Mouse (Mus musculus) fat pad, adult 2 months (tissue): Measurements from ENCODE around the gene Qk.

Experiments used
- DNase-seq: peaks from one replicate; pipeline ENCODE4 v3.0.0-alpha.2; 2011; ENCODE audit warnings: low read depth, low spot score; ENCODE audit errors: extremely low read depth

Gene Qk

DNA sequence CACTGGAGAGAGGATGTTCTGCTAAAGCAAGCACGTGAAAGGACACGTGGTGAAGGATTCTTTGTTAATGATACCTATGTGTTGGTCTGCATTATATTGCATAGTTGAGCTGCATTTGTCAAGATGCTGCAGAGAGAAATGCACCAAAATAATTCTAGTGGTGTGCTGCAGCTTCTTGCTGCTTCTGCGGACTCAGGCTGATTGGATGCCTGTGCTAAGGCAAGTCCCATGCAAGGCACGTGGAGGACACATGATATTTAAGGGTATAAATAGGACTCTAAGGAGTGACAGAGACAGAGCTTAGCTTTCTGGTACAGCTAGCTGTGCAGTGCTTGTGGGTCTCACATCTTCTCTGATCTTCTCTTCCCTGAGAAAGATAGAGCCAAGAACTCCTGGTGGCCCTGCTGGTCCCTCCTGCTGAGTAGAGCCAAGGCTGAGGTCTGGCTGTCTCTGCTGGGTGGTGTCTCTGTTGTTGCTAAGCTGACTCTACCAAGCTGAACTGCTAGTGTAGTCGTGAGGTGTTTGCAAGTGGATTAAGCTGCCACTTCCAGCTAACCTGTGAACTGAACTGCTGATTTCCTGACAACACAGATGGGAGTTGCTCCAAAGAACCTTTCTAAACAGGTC, 8.0 kb upstream of the Qk start:
- DNase-seq: no peak

DNA sequence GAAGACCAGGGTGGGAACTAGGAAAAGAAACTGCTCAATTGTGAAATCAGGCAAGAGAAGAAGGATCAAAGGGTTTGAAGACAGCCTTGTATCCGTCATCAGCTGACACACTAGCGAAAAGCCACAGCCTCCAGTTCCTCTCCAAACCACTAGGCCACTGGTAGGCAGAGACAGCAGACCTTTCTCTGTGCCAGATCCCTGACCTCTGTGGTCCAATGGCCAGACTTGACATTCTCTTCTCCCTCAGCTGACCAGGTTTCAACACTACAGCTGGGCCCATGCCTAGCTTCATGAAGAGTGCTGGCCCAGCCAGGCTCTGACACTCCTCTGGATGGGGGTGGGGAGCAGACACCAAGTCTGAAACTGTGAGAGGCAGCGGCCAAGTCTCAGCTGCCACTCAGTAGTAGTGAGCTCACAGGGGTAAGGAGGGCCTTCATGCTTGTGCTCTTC, 7.0 kb upstream of the Qk start:
- no peak for DNase-seq

DNA sequence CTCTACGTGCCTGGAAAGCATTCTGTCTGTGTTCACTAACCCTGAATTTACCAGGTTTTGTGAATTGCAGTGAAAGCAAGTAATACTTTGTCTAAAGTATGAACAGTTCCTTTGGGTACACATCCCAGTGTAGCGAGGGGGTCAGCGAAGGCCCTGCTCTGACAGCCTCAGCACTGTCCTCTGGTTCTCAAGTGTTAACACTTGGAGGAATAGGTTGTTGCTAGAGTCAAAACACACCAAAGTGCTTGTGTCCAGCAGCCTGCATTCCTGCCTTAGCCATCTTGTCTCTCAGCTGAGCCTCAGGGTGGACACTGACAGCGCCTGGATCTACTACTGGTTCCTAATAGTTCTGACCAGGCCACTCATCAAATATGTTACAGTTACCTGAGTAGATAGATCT, 6.3 kb upstream of the Qk start:
- DNase-seq: no peak

DNA sequence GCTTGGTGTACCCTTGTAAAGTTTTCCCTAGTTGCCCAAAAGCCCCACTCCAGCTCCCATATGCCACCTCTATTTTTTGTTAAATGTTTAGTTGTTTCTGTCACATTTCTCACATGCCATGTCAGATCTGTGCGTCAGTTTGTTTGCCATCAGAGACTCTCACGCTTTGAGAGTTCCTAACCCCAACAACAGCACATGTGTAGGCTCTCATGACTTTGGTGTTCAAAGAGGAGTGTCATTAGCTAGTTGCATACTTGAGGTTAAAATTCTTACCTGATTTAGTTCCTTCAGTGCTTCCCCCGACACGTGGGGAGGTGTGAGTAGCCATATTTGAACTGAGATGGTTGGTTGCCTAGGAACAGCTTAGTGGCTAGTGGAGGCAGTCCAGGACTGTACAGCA, 2.1 kb upstream of the Qk start:
- no peak for DNase-seq

DNA sequence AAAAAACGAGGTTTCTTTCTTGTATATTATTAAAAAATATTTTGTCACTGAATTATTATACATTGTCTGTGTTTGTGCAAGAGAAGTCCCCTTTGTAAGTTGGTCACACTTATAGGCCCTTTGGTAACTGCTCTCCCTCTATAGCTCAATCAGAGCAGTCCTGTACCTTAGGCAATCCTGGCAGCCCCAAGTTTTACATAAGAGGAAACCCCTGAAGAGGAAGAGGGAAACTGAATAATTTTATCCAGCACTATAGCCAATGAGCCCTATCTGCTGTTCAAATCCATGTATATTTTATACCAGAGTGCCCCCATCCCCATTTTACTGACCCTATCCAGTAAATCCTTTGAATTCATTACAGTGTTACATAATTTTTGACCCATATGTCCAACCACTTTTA, 1.4 kb upstream of the Qk start:
- no peak for DNase-seq

DNA sequence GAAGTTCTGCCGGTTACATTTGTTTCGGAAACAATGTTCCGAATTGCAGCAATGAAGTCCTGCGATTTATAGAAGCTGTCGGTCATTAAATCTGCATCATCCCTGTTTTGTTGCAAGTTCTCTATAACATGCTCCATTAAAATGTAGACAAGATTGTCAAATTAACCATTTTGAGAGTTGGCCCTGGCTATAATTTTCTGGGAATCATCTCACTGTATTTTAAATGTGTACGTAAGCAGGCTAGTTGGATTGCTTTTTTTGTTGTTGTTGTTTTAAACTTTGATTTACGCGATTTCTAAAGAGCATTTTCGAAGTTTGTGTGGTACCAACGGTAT, 769 bp upstream of the Qk start:
- DNase-seq: no peak

DNA sequence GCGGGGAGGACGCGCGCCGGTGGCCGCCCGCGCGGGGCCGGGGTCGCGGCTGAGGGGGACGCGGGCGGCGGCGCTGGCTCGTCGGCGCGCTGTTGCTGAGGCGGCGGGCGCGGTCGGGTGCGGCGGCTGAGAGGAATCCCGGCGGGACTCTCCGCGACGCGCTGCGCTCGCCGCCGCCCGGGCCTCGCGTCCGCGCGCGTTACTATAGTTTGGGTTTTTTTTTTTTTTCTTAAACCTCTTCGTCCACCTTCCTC, 296 bp downstream of the Qk start:
- no peak for DNase-seq

DNA sequence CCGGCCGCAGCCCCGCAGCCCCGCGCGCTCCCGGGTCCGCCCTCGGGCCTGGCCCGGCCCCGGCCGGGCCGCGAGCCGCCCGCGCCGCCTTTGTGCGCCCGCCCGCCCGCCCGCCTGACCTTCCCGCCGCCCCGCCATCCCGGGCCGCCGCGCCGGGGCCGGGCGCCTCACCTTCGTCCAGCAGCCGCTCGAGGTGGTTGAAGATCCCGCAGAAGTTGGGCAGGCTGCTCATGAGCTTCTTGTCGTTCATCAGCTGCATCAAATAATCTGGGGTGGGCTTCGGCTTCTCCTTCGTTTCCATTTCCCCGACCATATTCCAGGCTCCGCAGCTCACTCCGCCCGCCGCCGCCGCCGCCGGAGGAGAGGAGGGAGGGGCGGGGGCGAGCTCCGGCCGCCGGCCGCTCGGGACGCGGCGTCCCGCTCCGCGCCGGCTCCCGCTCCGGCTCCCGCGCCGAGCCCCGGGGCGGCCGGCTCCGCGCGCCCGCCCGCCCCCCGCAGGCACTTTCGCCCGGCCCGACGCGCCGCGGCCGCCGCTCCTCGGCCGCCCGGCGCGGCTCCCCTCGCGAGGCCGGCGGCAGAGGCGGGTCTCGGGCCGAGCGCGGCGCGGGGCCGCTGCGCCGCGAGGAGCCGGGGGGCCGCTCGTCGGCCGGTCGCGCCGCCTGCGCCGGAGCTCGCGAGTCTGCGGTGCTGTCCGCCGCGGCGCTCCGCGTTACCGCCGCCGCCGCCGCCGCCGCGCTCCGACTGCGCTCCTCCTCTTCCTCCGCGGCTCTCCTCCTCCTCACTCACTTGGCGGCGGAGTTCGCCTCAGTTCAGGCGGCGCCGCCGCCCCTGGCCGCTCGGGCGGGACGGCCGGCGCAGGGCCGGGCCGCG, 858 bp downstream of the Qk start:
- no peak for DNase-seq

DNA sequence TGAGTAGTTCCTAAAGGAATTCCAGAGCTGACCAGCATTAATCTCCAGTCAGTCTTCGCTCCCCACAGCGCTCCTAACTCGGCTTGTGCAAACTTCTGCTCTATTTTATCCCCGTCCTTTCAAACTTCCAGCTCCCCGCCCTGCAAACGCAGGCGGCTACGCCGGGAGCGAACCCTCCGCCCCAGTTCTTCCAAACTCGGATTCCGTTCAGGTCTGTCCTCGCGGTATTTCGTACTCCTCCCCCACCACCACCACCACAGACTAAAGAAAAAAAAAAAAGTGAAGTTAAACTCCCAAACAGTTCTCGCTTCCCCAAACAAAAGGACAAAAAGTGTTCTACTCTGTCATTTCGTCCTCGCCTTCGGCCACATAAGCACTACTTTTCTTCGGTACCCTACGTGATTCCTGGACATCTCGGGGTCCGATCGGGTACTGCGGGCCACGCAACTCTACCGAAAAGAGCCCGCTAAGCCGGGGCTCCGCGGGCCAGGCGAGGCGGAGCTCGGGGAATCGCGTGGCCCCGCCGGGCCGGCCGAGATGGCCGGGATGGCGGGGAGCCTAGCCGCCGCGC, 1.6 kb downstream of the Qk start:
- DNase-seq: no peak

DNA sequence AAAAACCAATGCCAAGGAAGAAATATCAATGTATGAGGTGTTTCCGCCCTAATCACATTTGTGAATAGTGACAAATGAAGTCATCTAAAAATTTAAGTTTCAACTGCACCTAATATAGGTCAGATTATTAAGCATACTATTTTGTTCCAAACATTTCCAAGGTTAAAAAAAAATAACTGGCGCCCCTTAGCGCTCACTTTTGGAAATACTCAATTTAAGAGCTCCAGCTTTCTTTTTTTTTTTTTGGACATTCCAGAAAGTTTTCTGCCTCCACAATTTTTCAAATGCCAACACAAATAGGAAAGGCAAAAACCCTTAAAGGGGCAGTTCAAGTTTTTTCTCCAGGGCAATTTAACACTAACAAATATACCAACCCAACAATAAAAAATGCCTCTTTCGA, 2.5 kb downstream of the Qk start:
- no peak for DNase-seq

DNA sequence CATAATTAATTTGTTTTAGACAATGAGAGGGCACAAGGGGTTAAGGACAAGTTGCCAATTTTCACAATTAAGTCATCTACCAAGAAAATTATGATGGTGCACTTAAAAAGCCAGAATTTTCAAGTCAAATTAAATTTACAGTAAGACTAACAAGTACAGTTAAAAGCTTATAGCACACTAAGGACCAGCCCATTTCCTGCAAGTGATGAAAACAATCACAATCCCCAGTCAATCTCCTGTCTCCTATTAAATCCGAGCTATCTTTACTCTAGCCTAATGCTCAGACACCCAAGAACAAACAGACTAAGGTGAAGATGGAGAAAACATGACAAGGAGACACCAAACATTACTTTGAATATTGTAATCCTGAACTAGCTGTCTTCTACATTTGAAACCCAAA, 3.2 kb downstream of the Qk start:
- DNase-seq: no peak

DNA sequence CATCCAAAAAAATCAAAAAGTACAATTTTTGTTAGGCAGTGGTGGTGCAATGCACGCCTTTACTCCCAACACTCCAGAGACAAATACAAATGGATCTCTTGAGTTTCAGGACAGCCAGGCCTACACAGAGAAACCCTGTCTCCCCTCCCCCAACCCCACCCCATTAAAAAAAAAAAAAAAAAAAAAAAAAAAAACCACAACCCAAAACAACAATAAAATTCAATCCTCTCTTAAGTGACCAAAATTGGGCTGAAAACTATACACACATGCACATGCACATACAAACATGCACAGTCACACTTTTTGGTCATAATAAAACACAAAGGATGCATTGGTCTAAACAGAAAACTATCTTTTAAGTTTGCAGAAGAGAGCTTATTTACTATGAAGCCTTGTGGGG, 9.6 kb downstream of the Qk start:
- DNase-seq: no peak

DNA sequence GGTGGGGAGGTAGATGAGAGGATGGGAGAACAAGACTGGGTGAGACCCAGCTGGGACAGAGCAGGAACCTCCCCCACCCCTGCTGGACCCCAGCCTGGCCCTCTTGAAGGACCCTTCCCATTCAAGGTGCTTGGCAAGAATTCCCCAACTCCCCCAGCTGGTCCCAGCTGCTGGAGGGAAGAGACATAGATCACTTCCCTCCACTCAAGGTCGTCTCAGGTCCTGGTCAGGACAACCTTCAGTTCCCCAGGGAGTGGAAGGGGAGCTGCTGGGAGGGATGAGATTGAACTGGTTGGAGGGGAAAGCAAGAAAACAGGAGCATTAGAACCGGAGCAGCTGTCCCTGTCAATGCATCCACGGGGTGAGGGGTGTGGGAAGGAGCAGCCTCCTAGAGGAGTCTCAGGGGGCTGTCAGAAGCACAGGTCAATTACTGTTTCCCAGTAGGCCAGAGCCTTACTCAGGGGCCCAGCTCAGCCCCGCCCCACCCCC, 10.5 kb downstream of the Qk start:
- no peak for DNase-seq

DNA sequence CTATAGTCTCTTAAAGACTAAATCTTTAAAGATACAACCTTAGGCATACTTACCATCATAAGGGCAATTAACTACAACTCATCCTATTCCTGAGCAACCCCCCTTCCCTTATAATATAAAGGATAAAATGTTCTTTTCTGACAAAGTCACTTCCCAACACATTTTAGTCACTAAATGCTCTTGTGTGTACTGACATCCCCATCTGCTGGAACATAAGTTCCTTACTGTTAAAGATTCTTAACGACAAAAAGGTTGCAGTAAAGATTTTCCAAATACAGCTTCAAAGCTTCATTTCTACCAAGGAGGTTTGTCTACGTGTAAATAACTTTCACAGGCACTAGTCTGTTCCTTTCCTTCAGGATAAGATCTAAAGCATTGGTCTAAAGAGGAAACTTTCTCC, 13.2 kb downstream of the Qk start:
- no peak for DNase-seq

DNA sequence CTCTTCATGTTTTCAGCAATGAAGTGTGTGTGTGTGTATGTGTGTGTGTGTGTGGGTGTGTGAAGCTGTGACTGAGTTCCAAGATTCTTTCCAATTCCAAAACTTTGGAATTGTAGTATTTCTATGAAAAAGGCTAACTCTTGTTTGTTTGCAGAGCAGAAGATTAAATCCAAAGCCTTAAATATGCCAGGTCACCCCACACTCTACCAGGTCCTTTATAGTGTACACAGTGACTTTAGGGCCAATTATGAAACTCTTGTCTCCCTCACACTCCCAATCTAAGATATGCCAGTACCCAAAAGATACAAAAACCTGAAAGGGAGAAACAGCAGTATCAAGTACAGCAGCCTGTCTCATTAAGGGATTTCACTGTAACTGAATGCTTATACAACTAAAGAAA, 15.7 kb downstream of the Qk start:
- DNase-seq: no peak

DNA sequence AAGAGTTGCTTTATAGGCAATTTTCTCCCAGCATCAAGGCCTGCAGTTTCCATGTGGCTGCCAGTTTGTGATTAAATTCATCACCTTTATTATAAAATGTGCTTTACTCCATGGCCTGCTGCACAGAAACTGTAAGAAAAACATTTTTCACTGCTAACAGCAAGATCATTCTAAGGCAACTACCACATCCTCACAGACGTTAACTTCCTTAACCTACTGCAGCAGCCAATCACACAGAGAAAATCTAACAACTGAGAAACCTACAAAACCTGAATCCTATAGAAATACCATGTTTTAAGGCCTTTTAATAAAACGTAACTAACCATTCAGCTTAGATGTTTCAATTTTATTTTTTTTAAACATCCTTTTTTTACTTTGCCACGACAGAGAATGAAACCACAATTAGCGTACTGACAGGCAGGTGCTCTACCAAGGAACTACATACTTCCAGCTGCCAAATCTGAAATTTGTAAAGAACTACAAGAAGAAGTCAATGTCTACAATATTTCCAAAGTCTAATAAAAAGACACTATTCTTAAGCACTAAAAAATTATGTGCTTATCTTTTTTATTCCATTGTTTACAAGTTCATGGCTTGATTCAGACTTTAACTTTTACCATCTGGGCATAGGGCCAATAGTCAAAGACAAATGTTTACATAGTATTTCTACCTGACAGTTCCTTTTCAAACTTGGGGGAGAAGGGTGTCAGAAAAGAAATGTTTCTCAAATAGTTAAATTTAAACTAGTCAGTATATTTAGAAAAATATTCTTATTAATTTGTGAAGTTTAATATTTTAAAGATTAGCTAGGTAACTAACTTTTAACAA, 18.5 kb downstream of the Qk start:
- no peak for DNase-seq

DNA sequence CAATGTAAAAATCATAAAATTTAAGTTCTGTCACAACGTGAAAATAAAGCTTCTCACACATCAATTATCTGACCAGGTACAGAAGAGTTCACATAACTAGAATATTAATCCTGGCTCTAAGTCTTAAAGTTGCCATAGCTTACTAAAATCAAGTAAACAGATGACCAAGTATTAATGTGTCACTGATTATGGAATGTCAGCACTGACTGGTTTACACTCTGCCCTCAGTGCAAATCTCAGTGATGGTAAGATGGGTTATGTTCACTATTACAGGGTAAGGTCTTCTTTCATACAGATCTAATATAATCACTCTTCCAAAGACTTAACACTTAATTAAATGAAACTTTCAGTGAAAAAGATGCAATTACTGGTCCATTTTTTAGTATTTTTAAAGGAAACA, 20.3 kb downstream of the Qk start:
- DNase-seq: no peak

DNA sequence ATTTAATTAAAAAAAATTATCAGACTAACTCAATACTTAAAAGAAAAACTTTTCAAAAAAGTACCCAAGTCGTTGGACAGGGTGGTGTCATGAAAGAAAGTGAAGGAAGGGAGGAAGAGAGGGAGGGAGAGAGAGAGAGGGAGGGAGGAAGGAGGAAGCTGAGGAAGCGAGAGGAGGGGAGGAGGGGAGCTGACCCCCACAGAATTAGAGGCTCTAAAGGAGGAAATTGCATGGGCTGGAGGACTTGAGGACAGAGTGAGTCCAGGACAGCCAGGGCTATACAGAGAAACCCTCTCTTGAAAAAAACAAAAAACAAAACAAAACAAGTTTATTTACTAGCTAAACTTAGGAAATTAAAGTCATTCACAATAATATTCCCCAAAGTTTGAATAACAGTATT, 27.1 kb downstream of the Qk start:
- DNase-seq: no peak

DNA sequence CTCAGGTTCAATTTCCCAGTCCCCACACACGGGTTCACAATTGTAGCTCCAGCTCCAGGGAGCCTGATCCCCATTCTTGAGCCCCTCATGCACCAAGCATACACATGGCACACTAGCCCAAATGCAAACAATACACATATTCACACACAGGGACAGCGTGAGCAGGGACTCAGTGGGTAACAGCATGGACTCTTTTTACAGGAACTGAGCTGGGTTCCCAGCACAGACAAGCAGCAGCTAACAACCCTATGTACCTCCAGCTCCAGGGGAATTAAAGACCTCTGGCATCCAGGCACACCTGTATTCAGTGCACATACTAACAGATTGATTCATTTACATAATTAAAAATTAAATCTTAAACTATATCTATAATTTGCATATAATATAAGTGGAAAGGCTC, 34.9 kb downstream of the Qk start:
- DNase-seq: no peak

DNA sequence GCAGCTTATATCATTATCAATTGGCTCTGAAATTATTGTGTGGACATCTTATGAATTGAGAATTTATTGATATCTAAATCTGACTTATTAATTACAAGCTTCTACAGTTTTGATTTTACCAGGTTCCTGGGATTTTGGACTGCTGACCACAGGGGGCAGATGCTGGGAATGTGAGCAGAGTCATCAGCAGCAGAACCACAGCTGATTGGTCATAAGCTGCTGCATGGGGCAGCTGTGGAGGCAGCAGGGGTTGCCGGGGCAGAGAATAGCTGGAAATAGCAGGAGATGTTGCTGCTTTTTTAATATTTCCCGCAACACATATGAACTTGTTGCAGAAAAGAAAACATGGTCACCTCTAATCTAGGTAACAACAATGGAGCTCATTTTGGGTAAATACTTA, 40.1 kb downstream of the Qk start:
- DNase-seq: no peak

DNA sequence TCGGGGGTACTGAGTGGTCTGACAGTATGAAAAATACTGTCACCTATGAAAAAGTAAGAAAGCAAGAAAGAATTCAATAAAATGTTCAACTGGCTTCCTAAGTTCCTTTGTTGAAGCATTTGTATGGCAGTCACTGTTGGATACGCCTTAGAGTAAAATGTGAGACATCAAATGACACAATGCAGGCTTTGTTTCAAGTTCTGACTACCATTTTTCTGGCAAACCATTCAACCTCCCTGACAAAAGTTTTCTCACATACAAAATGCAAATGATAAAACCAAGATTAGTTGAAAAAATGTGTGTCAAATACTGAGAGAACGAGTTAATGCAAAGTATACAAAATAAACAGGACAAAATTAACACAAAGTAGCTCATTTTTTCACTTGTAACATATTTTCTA, 50.1 kb downstream of the Qk start:
- DNase-seq: no peak

DNA sequence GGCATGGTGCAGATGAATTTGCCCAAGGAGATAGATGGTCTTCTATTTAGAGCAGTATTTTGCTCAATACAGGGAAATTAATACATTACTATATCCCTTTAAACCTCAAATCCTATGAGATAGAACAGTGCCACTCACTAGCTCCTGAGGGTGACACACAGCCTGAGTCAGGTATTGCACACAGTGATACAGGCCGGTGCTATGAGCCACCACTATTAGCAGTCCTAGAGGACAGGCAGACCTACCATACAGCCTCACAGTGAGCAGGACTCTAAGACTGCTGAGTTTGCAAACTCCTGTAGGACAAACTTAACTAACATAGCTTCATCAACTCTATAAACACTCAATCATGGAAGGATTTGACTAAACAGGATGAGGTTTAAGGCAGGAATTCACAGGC, 51.2 kb downstream of the Qk start:
- no peak for DNase-seq
